Mouse (Mus musculus): ENCODE results near the gene AU040320.

AU040320 gene

GRCm38 (mm10) chr4:126846971-126847370, 93.6 kb downstream of the AU040320 start:
- in situ Hi-C loops (cut with MseI, MboI) = no loop called here

- in situ Hi-C loops (cut with MseI, MboI) = no loop called here
Observed at GRCm38 (mm10) chr4:126850019-126850777, 96.9 kb downstream of the AU040320 start.

- in situ Hi-C loops (cut with MseI, MboI) = no loop called here
Observed at GRCm38 (mm10) chr4:126850778-126851080, 97.4 kb downstream of the AU040320 start.

- in situ Hi-C loops (cut with MseI, MboI) = no loop called here
Observed at GRCm38 (mm10) chr4:126852971-126853370, 99.6 kb downstream of the AU040320 start.

- in situ Hi-C loops (cut with MseI, MboI) = no loop called here
Observed at GRCm38 (mm10) chr4:126860268-126860986, 107.1 kb downstream of the AU040320 start.

GRCm38 (mm10) chr4:126861514-126862266, 108.3 kb downstream of the AU040320 start:
- in situ Hi-C loops (cut with MseI, MboI) = no loop called here

- in situ Hi-C loops (cut with MseI, MboI) = no loop called here
Observed at GRCm38 (mm10) chr4:126868699-126869098, 115.4 kb downstream of the AU040320 start.

- in situ Hi-C loops (cut with MseI, MboI) = no loop called here
Observed at GRCm38 (mm10) chr4:126872717-126873116, 119.4 kb downstream of the AU040320 start.

- in situ Hi-C loops (cut with MseI, MboI) = no loop called here
Observed at GRCm38 (mm10) chr4:126879560-126880275, 126.4 kb downstream of the AU040320 start.

- in situ Hi-C loops (cut with MseI, MboI) = no loop called here
Observed at GRCm38 (mm10) chr4:126883602-126884001, 130.3 kb downstream of the AU040320 start.

- in situ Hi-C loops (cut with MseI, MboI) = no loop called here
Observed at GRCm38 (mm10) chr4:126885953-126886352, 132.6 kb downstream of the AU040320 start.

GRCm38 (mm10) chr4:126889879-126890278, 136.5 kb downstream of the AU040320 start:
- in situ Hi-C loops (cut with MseI, MboI) = no loop called here

All from mouse trophoblast stem cell (cell line).